Mouse (Mus musculus): Measurements from ENCODE around the gene Gm20388. TPM values are rescaled to one million over a fixed set of nuclear protein-coding genes. Genes with fewer than 3 reads are reported as not detected.

Gm20388 gene
- polyA plus RNA-seq, 1 experiment from 2014 or later = 8.3 TPM

DNA sequence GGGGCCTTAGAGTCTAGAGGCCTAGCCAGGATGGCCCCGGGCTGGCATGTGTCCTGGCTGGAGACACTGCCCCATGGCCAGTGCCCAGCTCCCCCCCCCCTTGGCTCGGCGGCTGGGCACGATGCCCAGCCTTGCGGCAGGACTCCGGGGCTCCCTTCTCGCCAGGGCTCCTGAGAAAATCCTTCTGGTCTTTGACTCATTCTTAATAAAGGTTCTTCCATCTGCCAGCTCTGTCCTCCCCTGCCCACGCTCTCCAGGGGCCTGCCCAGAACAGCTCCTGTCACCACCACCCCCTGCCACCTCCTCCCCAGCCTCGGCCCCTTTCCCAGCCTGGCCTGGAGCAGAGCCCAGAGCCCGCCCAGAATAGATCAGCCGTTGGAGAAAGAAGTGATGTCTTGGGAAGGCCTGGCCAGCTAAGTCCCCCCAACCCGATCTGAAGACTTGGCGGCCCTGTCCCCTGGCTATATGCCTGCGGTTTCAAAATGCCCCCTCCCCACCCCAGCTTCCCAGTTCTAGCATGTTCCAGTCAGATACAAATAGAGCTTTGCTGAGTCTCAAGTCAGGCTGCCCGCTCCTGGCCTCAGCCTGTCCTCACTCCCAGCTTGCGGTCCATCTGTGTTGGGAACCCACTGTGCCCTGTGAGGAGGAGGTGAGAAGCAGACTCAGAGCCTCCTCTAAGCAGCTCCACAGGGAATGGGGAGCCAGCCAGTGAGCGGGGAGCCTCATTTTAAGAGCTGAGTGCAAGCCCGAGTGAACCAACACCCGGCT, 472.0 kb downstream of the Gm20388 start:
- 58% methylated on average over 19 of the region's 19 CpGs for WGBS
- peak overlapping the region; percentile 38; the same call in 1 of the 2 replicates for H3K27ac ChIP-seq (ENCODE audit: low read depth)
- H3K27me3 ChIP-seq (replicated peaks; ENCODE audit: control insufficient read depth, insufficient read depth, low read length) = no peaks in the 10 kb centered on the region
- H3K4me2 ChIP-seq (ENCODE audit: low read length) = no peak overlapping the region
- peaks cover 30% of the 10 kb centered on the region for H3K4me1 ChIP-seq (replicated peaks; ENCODE audit: control insufficient read depth, insufficient read depth, low read length)
- no peak for ATAC-seq (replicated peaks; ENCODE audit: low FRiP score, low TSS enrichment, low read depth)
- H3K9ac ChIP-seq (ENCODE audit: low read length) = no peak overlapping the region
- no peaks in the 10 kb centered on the region for H3K9me3 ChIP-seq (ENCODE audit: control insufficient read depth, low read length)
- DNase-seq (ENCODE audit: low spot score) = no peak
- H3K4me3 ChIP-seq (ENCODE audit: low read depth, low read length) = no peak overlapping the region
- H3K36me3 ChIP-seq (ENCODE audit: control insufficient read depth, insufficient read depth, low read length) = no peaks in the 10 kb centered on the region

DNA sequence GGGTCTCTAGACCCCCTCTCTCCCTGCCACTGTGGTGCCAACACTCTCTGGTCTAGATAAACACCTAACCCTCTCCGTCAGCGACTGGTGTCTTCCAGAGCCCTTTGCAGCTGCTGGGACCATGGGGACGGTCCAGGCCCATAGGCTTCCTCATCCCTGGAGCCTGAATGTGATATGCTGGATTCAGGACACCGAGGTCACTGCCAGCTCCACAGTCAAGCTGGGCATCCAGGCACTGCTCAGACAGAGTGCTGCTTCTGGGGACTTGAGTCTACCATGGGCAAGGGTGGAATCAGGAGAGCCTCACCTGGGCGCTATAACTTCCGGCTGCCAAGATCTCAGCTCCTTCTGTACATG, 472.5 kb downstream of the Gm20388 start:
- no peaks in the 10 kb centered on the region for H3K36me3 ChIP-seq (ENCODE audit: control insufficient read depth, insufficient read depth, low read length)
- H3K27ac ChIP-seq (ENCODE audit: low read depth) = peak overlapping the region; percentile 38; the same call in 1 of the 2 replicates
- ATAC-seq (replicated peaks; ENCODE audit: low FRiP score, low TSS enrichment, low read depth) (no peak), DNase-seq (ENCODE audit: low spot score) (no peak)
- no peak overlapping the region for H3K4me3 ChIP-seq (ENCODE audit: low read depth, low read length)
- H3K9ac ChIP-seq (ENCODE audit: low read length) = no peak overlapping the region
- H3K9me3 ChIP-seq (ENCODE audit: control insufficient read depth, low read length) = no peaks in the 10 kb centered on the region
- H3K4me1 ChIP-seq (replicated peaks; ENCODE audit: control insufficient read depth, insufficient read depth, low read length) = peaks cover 26% of the 10 kb centered on the region
- 73% methylated on average over 6 of the region's 6 CpGs for WGBS
- H3K27me3 ChIP-seq (replicated peaks; ENCODE audit: control insufficient read depth, insufficient read depth, low read length) = no peaks in the 10 kb centered on the region
- H3K4me2 ChIP-seq (ENCODE audit: low read length) = no peak overlapping the region

DNA sequence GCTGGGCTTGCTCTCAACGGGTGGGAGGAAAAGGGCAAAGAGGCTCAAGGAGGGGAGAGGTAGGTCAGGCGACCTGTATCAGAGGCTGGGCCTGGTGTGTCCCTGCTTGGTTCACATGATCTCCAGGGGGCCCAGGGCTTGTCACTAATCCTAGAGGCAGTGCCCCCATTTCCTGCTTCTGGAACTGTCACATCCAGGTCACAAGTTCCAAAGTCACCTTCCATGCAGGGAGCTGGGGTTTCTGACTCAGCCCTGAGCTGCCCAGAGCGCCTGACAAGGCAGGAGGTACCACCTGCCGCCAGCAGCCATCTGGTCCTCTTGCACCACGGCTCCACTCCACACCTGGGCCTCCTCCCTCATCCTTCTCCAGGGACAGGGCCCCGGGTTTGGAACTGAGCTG, 473.1 kb downstream of the Gm20388 start:
- 43% methylated on average over 6 of the region's 6 CpGs for WGBS
- H3K4me2 ChIP-seq (ENCODE audit: low read length) = no peak overlapping the region
- H3K4me3 ChIP-seq (ENCODE audit: low read depth, low read length) = no peak overlapping the region
- H3K9me3 ChIP-seq (ENCODE audit: control insufficient read depth, low read length) = no peaks in the 10 kb centered on the region
- H3K36me3 ChIP-seq (ENCODE audit: control insufficient read depth, insufficient read depth, low read length) = no peaks in the 10 kb centered on the region
- no peaks in the 10 kb centered on the region for H3K27me3 ChIP-seq (replicated peaks; ENCODE audit: control insufficient read depth, insufficient read depth, low read length)
- no peak; the same call in 1 of the 2 replicates for ATAC-seq (replicated peaks; ENCODE audit: low FRiP score, low TSS enrichment, low read depth)
- DNase-seq (ENCODE audit: low spot score) = no peak
- H3K9ac ChIP-seq (ENCODE audit: low read length) = no peak overlapping the region
- no peak overlapping the region for H3K27ac ChIP-seq (ENCODE audit: low read depth)
- peaks cover 20% of the 10 kb centered on the region for H3K4me1 ChIP-seq (replicated peaks; ENCODE audit: control insufficient read depth, insufficient read depth, low read length)

DNA sequence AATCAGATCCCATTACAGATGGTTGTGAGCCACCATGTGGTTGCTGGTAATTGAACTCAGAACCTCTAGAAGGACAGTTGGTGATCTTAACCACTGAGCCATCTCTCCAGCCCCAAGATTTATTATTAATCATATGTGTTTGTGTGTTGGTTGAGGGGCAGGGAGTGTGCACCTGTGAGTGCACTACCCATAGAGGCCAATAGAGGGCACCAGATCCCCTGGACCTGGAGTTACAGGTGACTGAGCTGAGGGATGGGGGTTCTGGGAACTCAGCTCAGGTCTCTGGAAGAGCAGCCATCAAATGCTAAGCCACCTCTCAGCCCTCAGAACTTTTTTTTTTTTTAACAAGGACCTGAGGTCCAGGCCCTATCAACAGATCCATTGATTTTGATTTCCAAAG, 474.1 kb downstream of the Gm20388 start:
- no peak overlapping the region for H3K27ac ChIP-seq (ENCODE audit: low read depth)
- no peaks in the 10 kb centered on the region for H3K36me3 ChIP-seq (ENCODE audit: control insufficient read depth, insufficient read depth, low read length)
- H3K4me3 ChIP-seq (ENCODE audit: low read depth, low read length) = no peak overlapping the region
- no peaks in the 10 kb centered on the region for H3K9me3 ChIP-seq (ENCODE audit: control insufficient read depth, low read length)
- H3K4me2 ChIP-seq (ENCODE audit: low read length) = no peak overlapping the region
- no peak for ATAC-seq (replicated peaks; ENCODE audit: low FRiP score, low TSS enrichment, low read depth)
- peaks cover 20% of the 10 kb centered on the region for H3K4me1 ChIP-seq (replicated peaks; ENCODE audit: control insufficient read depth, insufficient read depth, low read length)
- no peak overlapping the region for H3K9ac ChIP-seq (ENCODE audit: low read length)
- no peak for DNase-seq (ENCODE audit: low spot score)
- H3K27me3 ChIP-seq (replicated peaks; ENCODE audit: control insufficient read depth, insufficient read depth, low read length) = no peaks in the 10 kb centered on the region

DNA sequence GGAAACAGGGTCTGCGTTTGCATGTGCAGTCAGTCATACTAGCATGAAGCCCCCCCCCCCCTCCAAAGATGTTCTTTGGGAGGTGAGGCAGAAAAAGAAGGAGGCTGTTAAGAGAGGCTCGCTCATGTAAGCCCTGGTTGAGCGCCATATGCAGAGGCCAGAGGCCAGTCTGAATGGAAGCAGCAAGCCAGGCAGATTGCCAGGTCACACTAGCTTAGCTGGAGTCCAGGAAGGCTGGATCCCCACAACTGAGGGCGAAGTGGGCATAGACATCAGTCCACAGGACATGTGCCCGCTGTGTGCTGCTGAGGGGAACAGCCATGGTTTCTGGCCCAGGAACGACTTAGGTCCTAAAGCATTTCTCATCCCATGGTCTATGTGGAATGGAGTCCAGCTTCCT, 477.6 kb downstream of the Gm20388 start:
- Histone ChIP-seq H3K36me3 (ENCODE audit: control insufficient read depth, insufficient read depth, low read length) (no peaks in the 10 kb centered on the region), H3K4me2 (ENCODE audit: low read length) (no peak overlapping the region), H3K27me3 (replicated peaks; ENCODE audit: control insufficient read depth, insufficient read depth, low read length) (no peaks in the 10 kb centered on the region), H3K9ac (ENCODE audit: low read length) (no peak overlapping the region), H3K4me1 (replicated peaks; ENCODE audit: control insufficient read depth, insufficient read depth, low read length) (peaks cover 21% of the 10 kb centered on the region), H3K9me3 (ENCODE audit: control insufficient read depth, low read length) (no peaks in the 10 kb centered on the region), H3K4me3 (ENCODE audit: low read depth, low read length) (no peak overlapping the region), H3K27ac (ENCODE audit: low read depth) (no peak overlapping the region)
- WGBS = 89% methylated on average over 6 of the region's 6 CpGs
- DNase-seq (ENCODE audit: low spot score) = no peak
- ATAC-seq (replicated peaks; ENCODE audit: low FRiP score, low TSS enrichment, low read depth) = no peak

DNA sequence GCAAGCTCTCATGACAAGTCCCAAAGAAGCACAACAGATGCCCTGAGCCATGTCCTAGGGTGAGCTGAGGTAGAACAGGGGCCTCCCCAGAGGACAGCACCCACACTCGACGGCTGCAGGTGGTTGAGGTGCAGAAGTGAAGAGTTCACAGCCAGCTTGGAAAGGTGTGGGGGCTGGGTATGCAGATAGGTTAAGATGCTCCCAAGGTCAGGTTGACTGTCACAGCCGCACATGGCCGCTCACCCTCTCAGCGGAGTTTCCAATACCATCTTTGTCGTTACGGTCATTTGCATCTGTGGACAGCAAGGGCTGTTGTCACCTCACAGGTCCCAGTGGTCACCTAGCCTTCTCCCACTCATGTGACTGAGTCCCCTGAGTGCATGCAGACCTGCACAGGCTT, 480.0 kb downstream of the Gm20388 start:
- 93% methylated on average over 7 of the region's 7 CpGs for WGBS
- no peak for ATAC-seq (replicated peaks; ENCODE audit: low FRiP score, low TSS enrichment, low read depth)

DNA sequence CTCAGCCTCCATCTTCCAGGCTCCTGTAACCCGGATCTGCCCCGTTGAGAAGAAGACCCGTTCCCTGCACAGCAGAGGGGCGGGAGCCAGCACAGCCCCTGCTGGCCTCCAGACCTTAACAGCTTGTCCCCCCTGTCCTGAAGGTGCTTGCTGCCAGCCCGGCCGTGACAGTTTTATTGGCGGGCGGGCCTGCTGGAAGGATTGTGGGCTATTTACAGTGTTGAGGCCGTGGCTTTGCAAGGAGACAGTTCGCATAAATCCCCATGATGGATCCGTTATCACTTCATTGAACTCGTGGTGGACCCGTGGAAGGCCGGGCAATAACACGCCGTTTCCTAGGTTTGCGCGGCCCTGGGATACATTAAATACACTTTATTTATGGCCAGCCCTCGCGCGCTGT, 481.2 kb downstream of the Gm20388 start:
- WGBS = 15% methylated on average over 21 of the region's 21 CpGs
- Histone ChIP-seq H3K9ac (ENCODE audit: low read length) (no peak overlapping the region), H3K4me3 (ENCODE audit: low read depth, low read length) (no peak overlapping the region), H3K27me3 (replicated peaks; ENCODE audit: control insufficient read depth, insufficient read depth, low read length) (no peaks in the 10 kb centered on the region), H3K4me2 (ENCODE audit: low read length) (no peak overlapping the region), H3K27ac (ENCODE audit: low read depth) (no peak overlapping the region), H3K9me3 (ENCODE audit: control insufficient read depth, low read length) (no peaks in the 10 kb centered on the region), H3K4me1 (replicated peaks; ENCODE audit: control insufficient read depth, insufficient read depth, low read length) (peaks cover 17% of the 10 kb centered on the region), H3K36me3 (ENCODE audit: control insufficient read depth, insufficient read depth, low read length) (no peaks in the 10 kb centered on the region)
- no peak for ATAC-seq (replicated peaks; ENCODE audit: low FRiP score, low TSS enrichment, low read depth)
- no peak for DNase-seq (ENCODE audit: low spot score)

More for the DNA sequence above, 480.0 kb downstream of the Gm20388 start:
- Histone ChIP-seq H3K9me3 (ENCODE audit: control insufficient read depth, low read length) (no peaks in the 10 kb centered on the region), H3K27ac (ENCODE audit: low read depth) (no peak overlapping the region), H3K4me3 (ENCODE audit: low read depth, low read length) (no peak overlapping the region), H3K36me3 (ENCODE audit: control insufficient read depth, insufficient read depth, low read length) (no peaks in the 10 kb centered on the region), H3K4me2 (ENCODE audit: low read length) (no peak overlapping the region), H3K4me1 (replicated peaks; ENCODE audit: control insufficient read depth, insufficient read depth, low read length) (peaks cover 17% of the 10 kb centered on the region), H3K9ac (ENCODE audit: low read length) (no peak overlapping the region), H3K27me3 (replicated peaks; ENCODE audit: control insufficient read depth, insufficient read depth, low read length) (no peaks in the 10 kb centered on the region)
- no peak for DNase-seq (ENCODE audit: low spot score)

DNA sequence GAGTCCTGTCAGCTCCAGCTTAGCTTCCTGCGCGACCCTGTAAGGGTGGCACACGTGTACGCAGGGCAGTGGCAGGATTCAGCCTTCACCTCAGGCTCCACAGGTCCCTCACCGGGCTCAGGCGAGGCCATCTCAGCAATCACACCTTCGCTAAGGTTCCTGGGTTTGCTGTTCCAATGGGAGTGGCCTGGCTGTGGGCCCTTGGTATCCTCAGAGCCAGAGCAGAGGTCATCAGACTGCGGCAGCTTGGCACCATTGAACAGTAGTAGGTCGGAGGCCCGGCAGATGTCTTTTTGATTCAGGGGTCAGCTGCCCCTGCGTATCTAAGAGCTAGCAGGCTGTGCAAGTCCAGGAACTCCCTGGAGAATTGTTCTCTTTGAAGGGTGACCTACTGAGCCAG, 482.4 kb downstream of the Gm20388 start:
- Histone ChIP-seq H3K27me3 (replicated peaks; ENCODE audit: control insufficient read depth, insufficient read depth, low read length) (no peaks in the 10 kb centered on the region), H3K27ac (ENCODE audit: low read depth) (no peak overlapping the region), H3K4me2 (ENCODE audit: low read length) (no peak overlapping the region), H3K4me3 (ENCODE audit: low read depth, low read length) (no peak overlapping the region), H3K9me3 (ENCODE audit: control insufficient read depth, low read length) (no peaks in the 10 kb centered on the region), H3K4me1 (replicated peaks; ENCODE audit: control insufficient read depth, insufficient read depth, low read length) (peaks cover 17% of the 10 kb centered on the region), H3K9ac (ENCODE audit: low read length) (no peak overlapping the region), H3K36me3 (ENCODE audit: control insufficient read depth, insufficient read depth, low read length) (no peaks in the 10 kb centered on the region)
- ATAC-seq (replicated peaks; ENCODE audit: low FRiP score, low TSS enrichment, low read depth) (no peak), DNase-seq (ENCODE audit: low spot score) (no peak)
- 82% methylated on average over 11 of the region's 11 CpGs for WGBS

DNA sequence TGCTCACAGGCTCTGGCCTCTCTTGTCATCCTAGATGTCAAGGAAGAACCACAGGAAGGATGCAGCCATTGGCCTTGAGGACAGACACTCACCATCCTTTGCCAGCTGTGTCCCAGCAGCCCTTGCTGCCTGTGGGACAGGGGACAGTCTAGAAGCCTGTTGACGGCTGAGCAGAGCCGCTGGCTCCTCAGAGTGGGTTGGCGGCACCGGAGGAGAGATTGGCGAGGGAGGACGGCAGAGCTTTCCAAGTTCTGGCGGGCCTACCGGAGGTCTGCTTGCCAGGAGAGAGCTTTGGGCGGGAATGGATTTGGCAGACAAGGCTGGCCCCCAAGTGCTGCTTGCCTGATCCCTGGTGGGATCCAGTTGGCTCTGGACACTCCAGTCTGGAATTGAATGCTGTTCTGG, 483.2 kb downstream of the Gm20388 start:
- DNase-seq (ENCODE audit: low spot score) = no peak
- WGBS = 84% methylated on average over 9 of the region's 9 CpGs
- no peak for ATAC-seq (replicated peaks; ENCODE audit: low FRiP score, low TSS enrichment, low read depth)
- Histone ChIP-seq H3K9me3 (ENCODE audit: control insufficient read depth, low read length) (no peaks in the 10 kb centered on the region), H3K4me3 (ENCODE audit: low read depth, low read length) (no peak overlapping the region), H3K27ac (ENCODE audit: low read depth) (no peak overlapping the region), H3K27me3 (replicated peaks; ENCODE audit: control insufficient read depth, insufficient read depth, low read length) (no peaks in the 10 kb centered on the region), H3K4me1 (replicated peaks; ENCODE audit: control insufficient read depth, insufficient read depth, low read length) (peaks cover 19% of the 10 kb centered on the region), H3K9ac (ENCODE audit: low read length) (no peak overlapping the region), H3K36me3 (ENCODE audit: control insufficient read depth, insufficient read depth, low read length) (no peaks in the 10 kb centered on the region), H3K4me2 (ENCODE audit: low read length) (no peak overlapping the region)
